Mouse (Mus musculus): ENCODE data around the gene Ubxn6. TPM values are rescaled to one million over a fixed set of nuclear protein-coding genes. Genes with fewer than 3 reads are reported as not detected.
A peak's percentile ranks its signal among the peaks of the same experiment; 100 is the strongest.

The Ubxn6 gene
- polyA plus RNA-seq, 1 experiment from 2014 or later: 62.4 TPM

- no peak overlapping the region for H3K9ac ChIP-seq
- ATAC-seq (ENCODE audit: low FRiP score): no peak
- peaks cover 6% of the 10 kb centered on the region for H3K4me1 ChIP-seq
- WGBS: 84% methylated on average over 7 of the region's 7 CpGs
- 0 out of 2 replicates have a peak overlapping the region, but pooled peaks have one; percentile 17 for H3K27ac ChIP-seq
- H3K36me3 ChIP-seq: peaks cover 64% of the 10 kb centered on the region
- H3K4me2 ChIP-seq (replicated peaks): no peak overlapping the region
- H3K4me3 ChIP-seq: no peak overlapping the region
- no peaks in the 10 kb centered on the region for H3K9me3 ChIP-seq (replicated peaks)
- no peaks in the 10 kb centered on the region for H3K27me3 ChIP-seq
These were observed 57.0 kb downstream of the Ubxn6 start for GRCm38 (mm10) chr17:56017848-56018247.

Other genes with a start within 250 kb of the Ubxn6 start
- 11.0 and 11.4 TPM in 2 replicates for gene Zfp119a, start 196.1 kb downstream of the Ubxn6 start, polyA plus RNA-seq (2016; fragmentation: Nextera tagmentation; extraction: Ambion mirVana)
- gene Zfp959, start 182.9 kb downstream of the Ubxn6 start, polyA plus RNA-seq (2016; fragmentation: Nextera tagmentation; extraction: Ambion mirVana): 13.0 and 15.1 TPM in 2 replicates
- 6.2 and 6.3 TPM in 2 replicates for gene Zfp119b, start 125.5 kb downstream of the Ubxn6 start, polyA plus RNA-seq (2016; fragmentation: Nextera tagmentation; extraction: Ambion mirVana)
- gene Ebi3, start 122.4 kb downstream of the Ubxn6 start, polyA plus RNA-seq (2016; fragmentation: Nextera tagmentation; extraction: Ambion mirVana): 2.6 and 4.4 TPM in 2 replicates
- gene Yju2, start 115.9 kb downstream of the Ubxn6 start, polyA plus RNA-seq (2016; fragmentation: Nextera tagmentation; extraction: Ambion mirVana): 24.1 and 26.7 TPM in 2 replicates
- 133 and 135 TPM in 2 replicates for gene Shd, start 104.6 kb downstream of the Ubxn6 start, polyA plus RNA-seq (2016; fragmentation: Nextera tagmentation; extraction: Ambion mirVana)
- 96.4 and 103 TPM in 2 replicates for gene Fsd1, start 88.5 kb downstream of the Ubxn6 start, polyA plus RNA-seq (2016; fragmentation: Nextera tagmentation; extraction: Ambion mirVana)
- 6.5 and 6.6 TPM in 2 replicates for gene Stap2, start 69.4 kb downstream of the Ubxn6 start, polyA plus RNA-seq (2016; fragmentation: Nextera tagmentation; extraction: Ambion mirVana)
- 196 and 209 TPM in 2 replicates for gene Mpnd, start 69.3 kb downstream of the Ubxn6 start, polyA plus RNA-seq (2016; fragmentation: Nextera tagmentation; extraction: Ambion mirVana)
- 141 and 144 TPM in 2 replicates for gene Sh3gl1, start 38.4 kb downstream of the Ubxn6 start, polyA plus RNA-seq (2016; fragmentation: Nextera tagmentation; extraction: Ambion mirVana)
- 26.8 and 30.2 TPM in 2 replicates for gene Chaf1a, start 34.6 kb downstream of the Ubxn6 start, polyA plus RNA-seq (2016; fragmentation: Nextera tagmentation; extraction: Ambion mirVana)
- 167 and 177 TPM in 2 replicates for gene Hdgfl2, start 4.6 kb upstream of the Ubxn6 start, polyA plus RNA-seq (2016; fragmentation: Nextera tagmentation; extraction: Ambion mirVana)
- 0.06 and 0.09 TPM in 2 replicates for gene Plin4, start 34.8 kb upstream of the Ubxn6 start, polyA plus RNA-seq (2016; fragmentation: Nextera tagmentation; extraction: Ambion mirVana)
- 0.42 and 0.62 TPM in 2 replicates for gene Plin5, start 42.6 kb upstream of the Ubxn6 start, polyA plus RNA-seq (2016; fragmentation: Nextera tagmentation; extraction: Ambion mirVana)
- 0.25 and 0.27 TPM in 2 replicates for gene Lrg1, start 47.0 kb upstream of the Ubxn6 start, polyA plus RNA-seq (2016; fragmentation: Nextera tagmentation; extraction: Ambion mirVana)
- gene Sema6b, start 65.3 kb upstream of the Ubxn6 start, polyA plus RNA-seq (2016; fragmentation: Nextera tagmentation; extraction: Ambion mirVana): 9.6 and 11.2 TPM in 2 replicates
- gene Tnfaip8l1, start 87.4 kb upstream of the Ubxn6 start, polyA plus RNA-seq (2016; fragmentation: Nextera tagmentation; extraction: Ambion mirVana): 8.4 and 8.9 TPM in 2 replicates
- 59.2 and 63.0 TPM in 2 replicates for gene Mydgf, start 108.9 kb upstream of the Ubxn6 start, polyA plus RNA-seq (2016; fragmentation: Nextera tagmentation; extraction: Ambion mirVana)
- gene Dpp9, start 143.9 kb upstream of the Ubxn6 start, polyA plus RNA-seq (2016; fragmentation: Nextera tagmentation; extraction: Ambion mirVana): 38.7 and 39.2 TPM in 2 replicates
- gene Fem1a, start 181.8 kb upstream of the Ubxn6 start, polyA plus RNA-seq (2016; fragmentation: Nextera tagmentation; extraction: Ambion mirVana): 19.5 and 19.8 TPM in 2 replicates
- gene Ticam1, start 201.8 kb upstream of the Ubxn6 start, polyA plus RNA-seq (2016; fragmentation: Nextera tagmentation; extraction: Ambion mirVana): 2.3 and 2.5 TPM in 2 replicates
- 37.1 and 37.2 TPM in 2 replicates for gene Plin3, start 217.8 kb upstream of the Ubxn6 start, polyA plus RNA-seq (2016; fragmentation: Nextera tagmentation; extraction: Ambion mirVana)
- gene Arrdc5, start 225.3 kb upstream of the Ubxn6 start, polyA plus RNA-seq (2016; fragmentation: Nextera tagmentation; extraction: Ambion mirVana): not detected in 2 replicates
- 95.7 and 99.9 TPM in 2 replicates for gene Uhrf1, start 228.3 kb upstream of the Ubxn6 start, polyA plus RNA-seq (2016; fragmentation: Nextera tagmentation; extraction: Ambion mirVana)

All from hindbrain, embryonic 12.5 days (tissue).